Mouse (Mus musculus) limb, embryonic 11.5 days (tissue): ENCODE results near the gene Rgma. TPM values are rescaled to one million over a fixed set of nuclear protein-coding genes. Genes with fewer than 3 reads are reported as not detected.

Experiments used
- polyA plus RNA-seq: library from polyadenylated mRNA; unstranded; fragments of >200 nt; fragmentation: Nextera tagmentation; extraction: Ambion mirVana; gene quantifications from 2 replicates; pipeline ENCODE4 v1.2.1, GENCODE M21; 2014

Gene Rgma
- polyA plus RNA-seq, 1 experiment from 2014 or later, result 27.1 TPM

Other genes starting within 250 kb of the Rgma start
- 48.9 and 64.6 TPM in 2 replicates for gene Chd2, start 166.3 kb downstream of the Rgma start, polyA plus RNA-seq